Mouse (Mus musculus) regulatory T cell (primary cell): ENCODE measurements around the gene Etl4.

Source experiments
- in situ Hi-C: fragments of 300-600 bp; cut with MboI, MseI; formaldehyde crosslinking; loops from one replicate; pipeline ENCODE4 v1.15.1; 2025; ENCODE audit warnings: high pct_unique_total_duplicates

Etl4 gene

GRCm38 (mm10) chr2:20693772-20694171 lies 784.2 kb downstream of the Etl4 start:
- in situ Hi-C loops, result no loop called here

GRCm38 (mm10) chr2:20697719-20698118 lies 788.1 kb downstream of the Etl4 start:
- in situ Hi-C loops, result no loop called here

- in situ Hi-C loops, result no loop called here
Observed at GRCm38 (mm10) chr2:20705110-20705509, 795.5 kb downstream of the Etl4 start.

- in situ Hi-C loops, result no loop called here
Observed at GRCm38 (mm10) chr2:20710589-20710988, 801.0 kb downstream of the Etl4 start.

- in situ Hi-C loops, result no loop called here
Observed at GRCm38 (mm10) chr2:20711024-20711423, 801.4 kb downstream of the Etl4 start.

GRCm38 (mm10) chr2:20719105-20719504 lies 809.5 kb downstream of the Etl4 start:
- in situ Hi-C loops, result no loop called here

GRCm38 (mm10) chr2:20721098-20721497 lies 811.5 kb downstream of the Etl4 start:
- in situ Hi-C loops, result no loop called here

GRCm38 (mm10) chr2:20722165-20722991 lies 812.8 kb downstream of the Etl4 start:
- in situ Hi-C loops, result no loop called here

- in situ Hi-C loops, result no loop called here
Observed at GRCm38 (mm10) chr2:20723990-20724745, 814.6 kb downstream of the Etl4 start.

GRCm38 (mm10) chr2:20726974-20727373 lies 817.4 kb downstream of the Etl4 start:
- in situ Hi-C loops, result no loop called here

- in situ Hi-C loops, result no loop called here
Observed at GRCm38 (mm10) chr2:20727752-20728438, 818.3 kb downstream of the Etl4 start.

- in situ Hi-C loops, result no loop called here
Observed at GRCm38 (mm10) chr2:20735444-20735843, 825.9 kb downstream of the Etl4 start.

- in situ Hi-C loops, result no loop called here
Observed at GRCm38 (mm10) chr2:20736324-20737015, 826.9 kb downstream of the Etl4 start.

- in situ Hi-C loops, result no loop called here
Observed at GRCm38 (mm10) chr2:20737112-20737808, 827.7 kb downstream of the Etl4 start.

GRCm38 (mm10) chr2:20737837-20738236 lies 828.3 kb downstream of the Etl4 start:
- in situ Hi-C loops, result no loop called here

- in situ Hi-C loops, result no loop called here
Observed at GRCm38 (mm10) chr2:20747723-20748122, 838.1 kb downstream of the Etl4 start.

GRCm38 (mm10) chr2:20748481-20748880 lies 838.9 kb downstream of the Etl4 start:
- in situ Hi-C loops, result no loop called here

- in situ Hi-C loops, result no loop called here
Observed at GRCm38 (mm10) chr2:20749687-20750086, 840.1 kb downstream of the Etl4 start.

- in situ Hi-C loops, result no loop called here
Observed at GRCm38 (mm10) chr2:20753282-20754110, 843.9 kb downstream of the Etl4 start.

GRCm38 (mm10) chr2:20756964-20757363 lies 847.4 kb downstream of the Etl4 start:
- in situ Hi-C loops, result no loop called here
